Mouse (Mus musculus) left cerebral cortex, adult 2 months (tissue): ENCODE measurements around the gene Kat7. TPM values are rescaled to one million over a fixed set of nuclear protein-coding genes. Genes with fewer than 3 reads are reported as not detected.

ENCODE experiments used
- DNase-seq, 2 experiments: peaks; one replicate each; pipeline ENCODE4 v3.0.0; 2021 to 2022; ENCODE audit warnings: low spot score in 2 of 2, mixed read lengths in 1 of 2; ENCODE audit errors: extremely low spot score in 1 of 2
- H3K27ac ChIP-seq: fragments of 200-600 bp; 2 replicates; pipeline ENCODE4 v1.8.1; 2022
- H3K4me3 ChIP-seq: fragments of 200-600 bp; 2 replicates; pipeline ENCODE4 v1.8.1; 2022
- CTCF ChIP-seq: fragments of 200-600 bp; IDR thresholded peaks from 2 replicates; pipeline ENCODE4 v1.8.1; 2022; ENCODE audit warnings: antibody characterized with exemption, mild to moderate bottlenecking, moderate library complexity
- intact Hi-C: fragments of 180-260 bp; cut with DNase I; formaldehyde crosslinking; loops from one replicate; pipeline ENCODE4 v1.15.1; 2025
- total RNA-seq, 2 experiments: library from RNA; stranded (reverse); gene quantifications; 2 replicates each; pipeline ENCODE4 v1.2.3; 2021

The Kat7 gene
- total RNA-seq, 2 experiments from 2014 or later, result 72.3 to 77.2 TPM

GRCm38 (mm10) chr11:95266540-95267245 is 43.4 kb downstream of the Kat7 start:
- no peak for DNase-seq
- no peak overlapping the region for H3K4me3 ChIP-seq
- TF ChIP-seq CTCF, result no peak
- no peak overlapping the region for H3K27ac ChIP-seq
- intact Hi-C loops, result no loop called here

DNA sequence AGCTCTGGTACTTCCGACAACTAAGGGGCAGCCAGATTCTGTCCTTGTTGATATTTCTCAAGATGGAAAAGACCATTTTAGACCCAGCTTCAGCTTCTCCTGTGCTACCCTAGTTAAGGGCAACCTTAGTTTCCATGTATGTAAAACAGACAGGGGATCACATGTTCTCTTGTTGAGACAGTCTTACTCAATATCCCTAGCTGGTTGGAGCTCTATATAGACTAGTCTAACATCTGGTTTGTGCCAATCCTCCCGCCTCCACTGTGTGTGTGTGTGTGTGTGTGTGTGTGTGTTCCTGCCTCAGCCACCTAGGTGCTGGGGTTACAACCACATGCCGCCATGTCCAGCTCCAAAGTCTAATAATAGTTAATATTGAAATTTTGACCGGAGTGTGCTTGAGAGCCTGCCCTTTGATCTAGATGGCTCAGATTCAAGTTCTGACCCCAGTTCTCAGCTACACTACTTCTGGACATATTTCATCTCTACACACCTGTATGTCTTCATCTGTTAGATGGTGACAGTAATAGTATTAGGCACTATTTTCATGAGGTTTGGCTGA is 45.5 kb downstream of the Kat7 start:
- H3K27ac ChIP-seq, result no peak overlapping the region
- no peak for TF ChIP-seq CTCF
- no peak for DNase-seq
- intact Hi-C loops, result no loop called here
- H3K4me3 ChIP-seq, result no peak overlapping the region

- Histone ChIP-seq H3K4me3 (no peak overlapping the region), H3K27ac (no peak overlapping the region)
- TF ChIP-seq CTCF, result no peak
- intact Hi-C loops, result no loop called here
- DNase-seq, result no peak
These were observed 46.1 kb downstream of the Kat7 start for GRCm38 (mm10) chr11:95263816-95264454.

DNA sequence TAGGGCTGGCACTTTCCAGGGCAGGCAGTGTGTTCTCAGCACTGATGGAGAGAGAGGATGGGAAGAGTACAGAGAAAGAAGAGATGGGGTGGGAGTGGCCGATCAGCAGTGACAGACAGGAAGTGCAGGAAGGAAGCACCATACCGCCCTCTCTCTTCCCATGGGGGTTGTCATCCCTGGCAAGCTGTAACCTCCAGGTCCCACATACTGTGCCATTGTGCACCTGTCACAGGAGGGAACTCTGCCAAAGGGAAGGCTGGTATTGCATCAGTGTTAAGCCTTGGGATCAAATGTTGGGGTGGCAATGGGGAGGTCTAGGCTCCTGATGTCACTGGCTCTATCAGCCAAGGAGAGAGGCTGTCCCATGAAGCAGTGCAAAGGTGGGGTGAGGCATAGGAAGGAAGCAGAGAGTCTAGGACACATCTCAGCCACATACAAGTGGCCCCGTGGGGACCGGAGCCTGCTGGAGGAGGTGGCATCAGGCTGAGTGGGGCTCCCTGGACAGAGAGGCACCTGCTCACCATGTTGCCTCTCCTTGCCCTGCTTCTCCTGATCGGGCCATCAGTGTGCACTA is 48.8 kb downstream of the Kat7 start, which contains the start of gene Tac4:
Tac4 (plus strand) TSS at position 352 of the 574 bp plus-strand sequence.
- no peak for DNase-seq
- TF ChIP-seq CTCF, result no peak
- intact Hi-C loops, result no loop called here
- no peak within 1 kb of the TSS for H3K4me3 ChIP-seq
- no peak within 1 kb of the TSS for H3K27ac ChIP-seq

GRCm38 (mm10) chr11:95259088-95259849 is 50.8 kb downstream of the Kat7 start:
- H3K27ac ChIP-seq, result peak overlapping the region; percentile 74
- peak; percentile 87 to 89 for DNase-seq
- no peak; the same call in none of the 2 replicates for TF ChIP-seq CTCF
- intact Hi-C loops, result loop anchor here (5.0 to 10.0 kb wide), 2 partner anchors 123 to 214 kb away; partner anchors contain the start of genes Pdk2 and Slc35b1
- H3K4me3 ChIP-seq, result peak overlapping the region; percentile 53

DNA sequence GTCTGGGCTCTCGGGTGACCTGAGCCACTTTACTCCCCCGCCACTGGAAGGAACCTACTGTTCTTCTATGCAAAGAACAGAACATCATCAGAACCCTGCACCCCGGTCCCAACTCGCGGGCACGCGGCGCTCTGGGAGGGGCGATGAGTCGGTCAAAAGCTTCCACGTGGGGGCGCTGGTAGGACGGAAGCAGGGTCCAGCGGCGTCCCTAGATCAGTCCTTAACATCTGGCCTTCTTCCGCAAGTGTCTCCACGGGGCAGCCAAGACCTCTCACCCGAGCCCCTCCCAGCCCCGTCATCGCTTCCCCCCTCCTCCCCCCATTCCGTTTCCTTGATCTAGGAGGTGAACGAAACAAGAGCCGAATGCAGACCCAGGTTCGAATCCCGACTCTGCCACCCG is 51.6 kb downstream of the Kat7 start:
- TF ChIP-seq CTCF, result peak; percentile 51

GRCm38 (mm10) chr11:95257930-95258329 is 52.1 kb downstream of the Kat7 start:
- intact Hi-C loops, result loop anchor here (1.0 to 10.0 kb wide), 3 partner anchors 124 to 263 kb away; partner anchors contain the start of genes Pdk2 and Slc35b1
- DNase-seq, result no peak
- H3K4me3 ChIP-seq, result no peak overlapping the region

More for the DNA sequence above, 51.6 kb downstream of the Kat7 start:
- Histone ChIP-seq H3K4me3 (peak overlapping the region; percentile 53), H3K27ac (peak overlapping the region; percentile 38; the same call in 1 of the 2 replicates)
- intact Hi-C loops, result loop anchor here (1.0 to 10.0 kb wide), 3 partner anchors 124 to 263 kb away; partner anchors contain the start of genes Pdk2 and Slc35b1
- peak; percentile 57 to 61 for DNase-seq

DNA sequence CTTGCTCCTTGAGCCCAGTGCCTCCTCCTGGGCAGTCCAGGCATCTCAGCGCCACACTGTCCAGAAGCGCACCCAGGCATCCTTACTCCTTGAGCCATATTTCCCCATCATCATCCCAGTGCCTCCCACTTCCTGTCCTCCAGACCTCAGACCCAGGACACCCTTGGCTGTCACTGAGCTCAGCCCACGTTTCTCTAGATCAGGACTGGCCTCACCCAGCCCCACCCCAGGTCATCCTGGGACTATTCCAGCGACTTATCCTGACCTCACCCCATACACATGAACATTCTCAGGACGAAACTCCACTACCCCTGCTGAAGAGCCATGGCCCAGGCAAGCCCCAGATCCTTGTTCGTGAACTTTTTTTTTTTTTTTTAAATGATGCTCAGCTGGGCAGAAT is 54.3 kb downstream of the Kat7 start:
- Histone ChIP-seq H3K27ac (no peak overlapping the region), H3K4me3 (no peak overlapping the region)
- DNase-seq, result no peak
- TF ChIP-seq CTCF, result no peak
- intact Hi-C loops, result loop anchor here (5.0 to 10.0 kb wide), 2 partner anchors 127 to 211 kb away; partner anchors contain the start of genes Pdk2 and Slc35b1

More at GRCm38 (mm10) chr11:95257930-95258329, 52.1 kb downstream of the Kat7 start:
- H3K27ac ChIP-seq, result no peak overlapping the region
- TF ChIP-seq CTCF, result no peak

DNA sequence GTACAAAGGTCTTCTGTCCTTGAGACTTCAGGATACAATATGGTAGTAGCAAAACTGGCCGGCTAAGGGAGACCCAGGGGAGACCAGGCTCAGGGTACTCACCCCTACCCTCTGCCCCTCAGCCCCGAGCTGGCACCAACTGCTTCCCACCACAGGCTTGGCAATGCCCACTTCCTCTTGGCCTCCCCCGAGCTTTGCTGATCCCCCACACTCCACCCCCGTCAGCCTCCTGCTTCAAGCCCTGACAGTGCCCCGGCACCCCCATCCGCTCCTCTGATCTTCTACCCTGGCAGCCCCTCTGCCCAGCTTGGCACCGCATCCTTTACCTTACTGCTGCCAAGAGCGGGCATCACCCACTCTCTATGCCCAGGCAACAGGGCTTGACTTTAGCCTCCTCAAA is 55.9 kb downstream of the Kat7 start:
- Histone ChIP-seq H3K27ac (no peak overlapping the region), H3K4me3 (no peak overlapping the region)
- intact Hi-C loops, result loop anchor here (10.0 kb wide), 1 partner anchor 209 kb away; the partner anchor contains the start of gene Pdk2
- no peak for DNase-seq
- TF ChIP-seq CTCF, result no peak

DNA sequence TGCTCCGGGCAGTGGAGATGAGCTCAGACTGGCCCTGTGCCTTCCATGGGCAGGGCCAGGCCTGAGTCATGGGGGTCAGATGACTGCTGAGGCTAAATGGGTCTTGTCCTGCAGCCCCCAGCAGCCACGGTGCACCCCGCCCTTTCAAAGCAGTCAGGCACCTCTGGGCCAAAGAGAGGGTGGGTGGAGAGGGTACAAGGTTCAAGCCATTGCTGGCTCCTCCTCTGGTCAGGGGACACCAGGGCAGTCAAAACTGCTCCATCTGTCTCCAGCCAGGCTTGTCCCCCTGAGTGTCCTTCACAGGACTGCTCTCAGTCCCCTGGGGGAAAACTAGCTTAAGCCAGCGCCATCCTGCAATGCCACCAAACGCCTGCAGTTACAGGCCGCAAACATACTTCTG is 57.9 kb downstream of the Kat7 start:
- H3K27ac ChIP-seq, result no peak overlapping the region
- DNase-seq, result no peak
- H3K4me3 ChIP-seq, result no peak overlapping the region
- TF ChIP-seq CTCF, result no peak
- intact Hi-C loops, result loop anchor here (10.0 kb wide), 1 partner anchor 207 kb away; the partner anchor contains the start of gene Pdk2

DNA sequence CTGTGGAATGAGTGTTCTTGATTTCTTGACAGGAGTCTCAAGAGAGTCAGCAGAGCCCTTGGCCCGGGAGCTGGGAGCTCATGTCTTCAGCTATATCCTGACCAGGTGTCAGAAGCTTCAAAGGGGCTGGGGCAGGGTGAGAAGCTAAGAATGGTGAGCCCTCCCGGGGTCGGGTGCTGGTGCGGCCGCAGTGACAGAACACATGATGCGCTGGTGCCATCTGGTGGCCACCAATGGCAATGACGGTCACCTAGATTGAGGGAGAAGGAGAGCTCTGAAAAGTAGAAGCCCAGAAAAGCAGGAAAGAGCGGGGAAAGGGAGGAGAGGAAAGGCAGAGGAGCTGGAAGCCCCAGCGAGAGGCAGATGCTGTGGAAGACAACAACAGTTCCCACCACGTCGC is 58.8 kb downstream of the Kat7 start:
- peak; percentile 74 to 81 for DNase-seq
- peak; percentile 91 for TF ChIP-seq CTCF
- no peak overlapping the region for H3K4me3 ChIP-seq
- intact Hi-C loops, result loop anchor here (1.0 to 10.0 kb wide), 2 partner anchors 134 to 206 kb away; partner anchors contain the start of gene Pdk2
- H3K27ac ChIP-seq, result no peak overlapping the region
